Mouse (Mus musculus): ENCODE results near the gene Wdr81. TPM values are rescaled to one million over a fixed set of nuclear protein-coding genes. Genes with fewer than 3 reads are reported as not detected.

Wdr81 gene
- polyA plus RNA-seq, 1 experiment from 2014 or later = 3.7 TPM

- Histone ChIP-seq H3K9ac (ENCODE audit: low read length) (no peak overlapping the region), H3K9me3 (ENCODE audit: control insufficient read depth, low read length) (no peaks in the 10 kb centered on the region), H3K4me1 (ENCODE audit: control insufficient read depth in 2 of 2, insufficient read depth in 2 of 2, low read length in 2 of 2) (peaks cover 10% of the 10 kb centered on the region in 2 experiments), H3K27ac (replicated peaks in 1 of 2; ENCODE audit: control insufficient read depth in 1 of 2, insufficient read depth in 1 of 2, low read depth in 2 of 2, low read length in 2 of 2) (no peak overlapping the region), H3K4me3 (ENCODE audit: control insufficient read depth in 1 of 2, insufficient read depth in 1 of 2, low read depth in 1 of 2, low read length in 2 of 2) (no peak overlapping the region), H3K4me2 (ENCODE audit: low read length) (no peak overlapping the region), H3K36me3 (ENCODE audit: control insufficient read depth, insufficient read depth, low read length) (no peaks in the 10 kb centered on the region), H3K27me3 (ENCODE audit: control insufficient read depth, insufficient read depth, low read length) (no peaks in the 10 kb centered on the region)
- ATAC-seq (ENCODE audit: insufficient number of reproducible peaks, insufficient read depth, low FRiP score, low read depth) = no peak
- 64% methylated on average over 11 of the region's 11 CpGs for WGBS
Measured at GRCm38 (mm10) chr11:75472469-75473081, 18.1 kb upstream of the Wdr81 start.

GRCm38 (mm10) chr11:75470675-75471074 lies 16.2 kb upstream of the Wdr81 start:
- ATAC-seq (ENCODE audit: insufficient number of reproducible peaks, insufficient read depth, low FRiP score, low read depth) = no peak
- no peaks in the 10 kb centered on the region for H3K27me3 ChIP-seq (ENCODE audit: control insufficient read depth, insufficient read depth, low read length)
- peaks cover 9% of the 10 kb centered on the region for H3K36me3 ChIP-seq (ENCODE audit: control insufficient read depth, insufficient read depth, low read length)
- no peak overlapping the region for H3K4me3 ChIP-seq (ENCODE audit: control insufficient read depth in 1 of 2, insufficient read depth in 1 of 2, low read depth in 1 of 2, low read length in 2 of 2)
- no peak overlapping the region for H3K27ac ChIP-seq (replicated peaks in 1 of 2; ENCODE audit: control insufficient read depth in 1 of 2, insufficient read depth in 1 of 2, low read depth in 2 of 2, low read length in 2 of 2)
- whole genome bisulfite sequencing = 74% methylated on average over 3 of the region's 3 CpGs
- no peak overlapping the region for H3K4me2 ChIP-seq (ENCODE audit: low read length)
- H3K4me1 ChIP-seq (ENCODE audit: control insufficient read depth in 2 of 2, insufficient read depth in 2 of 2, low read length in 2 of 2) = peaks cover 12 to 14% of the 10 kb centered on the region in 2 experiments
- H3K9me3 ChIP-seq (ENCODE audit: control insufficient read depth, low read length) = no peaks in the 10 kb centered on the region
- no peak overlapping the region for H3K9ac ChIP-seq (ENCODE audit: low read length)

GRCm38 (mm10) chr11:75469261-75469660 lies 14.7 kb upstream of the Wdr81 start:
- Histone ChIP-seq H3K4me2 (ENCODE audit: low read length) (no peak overlapping the region), H3K27me3 (ENCODE audit: control insufficient read depth, insufficient read depth, low read length) (no peaks in the 10 kb centered on the region), H3K9me3 (ENCODE audit: control insufficient read depth, low read length) (no peaks in the 10 kb centered on the region), H3K4me3 (ENCODE audit: control insufficient read depth in 1 of 2, insufficient read depth in 1 of 2, low read depth in 1 of 2, low read length in 2 of 2) (no peak overlapping the region), H3K4me1 (ENCODE audit: control insufficient read depth in 2 of 2, insufficient read depth in 2 of 2, low read length in 2 of 2) (peaks cover 12 to 14% of the 10 kb centered on the region in 2 experiments), H3K36me3 (ENCODE audit: control insufficient read depth, insufficient read depth, low read length) (peaks cover 23% of the 10 kb centered on the region), H3K27ac (replicated peaks in 1 of 2; ENCODE audit: control insufficient read depth in 1 of 2, insufficient read depth in 1 of 2, low read depth in 2 of 2, low read length in 2 of 2) (no peak overlapping the region), H3K9ac (ENCODE audit: low read length) (no peak overlapping the region)
- 95% methylated on average over 4 of the region's 4 CpGs for WGBS
- ATAC-seq (ENCODE audit: insufficient number of reproducible peaks, insufficient read depth, low FRiP score, low read depth) = no peak

- peak overlapping the region; percentile 77 for H3K9ac ChIP-seq (ENCODE audit: low read length)
- peaks cover 14 to 19% of the 10 kb centered on the region in 2 experiments for H3K4me1 ChIP-seq (ENCODE audit: control insufficient read depth in 2 of 2, insufficient read depth in 2 of 2, low read length in 2 of 2)
- peaks cover 31% of the 10 kb centered on the region for H3K36me3 ChIP-seq (ENCODE audit: control insufficient read depth, insufficient read depth, low read length)
- H3K9me3 ChIP-seq (ENCODE audit: control insufficient read depth, low read length) = no peaks in the 10 kb centered on the region
- H3K4me3 ChIP-seq (ENCODE audit: control insufficient read depth in 1 of 2, insufficient read depth in 1 of 2, low read depth in 1 of 2, low read length in 2 of 2) = peak overlapping the region; percentile 50 to 52
- peak overlapping the region; percentile 87 for H3K4me2 ChIP-seq (ENCODE audit: low read length)
- H3K27ac ChIP-seq (replicated peaks in 1 of 2; ENCODE audit: control insufficient read depth in 1 of 2, insufficient read depth in 1 of 2, low read depth in 2 of 2, low read length in 2 of 2) = peak overlapping the region in 1 of 2 experiments; percentile 44; a peak in 1 of 4 replicates
- WGBS = 56% methylated on average over 7 of the region's 7 CpGs
- ATAC-seq (ENCODE audit: insufficient number of reproducible peaks, insufficient read depth, low FRiP score, low read depth) = no peak
- no peaks in the 10 kb centered on the region for H3K27me3 ChIP-seq (ENCODE audit: control insufficient read depth, insufficient read depth, low read length)
Measured at GRCm38 (mm10) chr11:75468410-75468809, 13.9 kb upstream of the Wdr81 start.

GRCm38 (mm10) chr11:75467512-75468215 lies 13.1 kb upstream of the Wdr81 start:
- peak overlapping the region in 1 of 2 experiments; percentile 44; a peak in 2 of 4 replicates for H3K27ac ChIP-seq (replicated peaks in 1 of 2; ENCODE audit: control insufficient read depth in 1 of 2, insufficient read depth in 1 of 2, low read depth in 2 of 2, low read length in 2 of 2)
- H3K4me2 ChIP-seq (ENCODE audit: low read length) = peak overlapping the region; percentile 87
- H3K4me3 ChIP-seq (ENCODE audit: control insufficient read depth in 1 of 2, insufficient read depth in 1 of 2, low read depth in 1 of 2, low read length in 2 of 2) = peak overlapping the region; percentile 50 to 52
- no peaks in the 10 kb centered on the region for H3K27me3 ChIP-seq (ENCODE audit: control insufficient read depth, insufficient read depth, low read length)
- H3K9ac ChIP-seq (ENCODE audit: low read length) = peak overlapping the region; percentile 77
- H3K4me1 ChIP-seq (ENCODE audit: control insufficient read depth in 2 of 2, insufficient read depth in 2 of 2, low read length in 2 of 2) = peaks cover 19 to 27% of the 10 kb centered on the region in 2 experiments
- ATAC-seq (ENCODE audit: insufficient number of reproducible peaks, insufficient read depth, low FRiP score, low read depth) = peak; percentile 70
- no peaks in the 10 kb centered on the region for H3K9me3 ChIP-seq (ENCODE audit: control insufficient read depth, low read length)
- peaks cover 31% of the 10 kb centered on the region for H3K36me3 ChIP-seq (ENCODE audit: control insufficient read depth, insufficient read depth, low read length)
- WGBS = 9% methylated on average over 19 of the region's 19 CpGs

GRCm38 (mm10) chr11:75466731-75467505 lies 12.4 kb upstream of the Wdr81 start:
- no peak for ATAC-seq (ENCODE audit: insufficient number of reproducible peaks, insufficient read depth, low FRiP score, low read depth)
- H3K9me3 ChIP-seq (ENCODE audit: control insufficient read depth, low read length) = no peaks in the 10 kb centered on the region
- no peak overlapping the region for H3K9ac ChIP-seq (ENCODE audit: low read length)
- peaks cover 31% of the 10 kb centered on the region for H3K36me3 ChIP-seq (ENCODE audit: control insufficient read depth, insufficient read depth, low read length)
- H3K4me2 ChIP-seq (ENCODE audit: low read length) = peak overlapping the region; percentile 87; the same call in 1 of the 2 replicates
- peaks cover 22 to 32% of the 10 kb centered on the region in 2 experiments for H3K4me1 ChIP-seq (ENCODE audit: control insufficient read depth in 2 of 2, insufficient read depth in 2 of 2, low read length in 2 of 2)
- H3K27ac ChIP-seq (replicated peaks in 1 of 2; ENCODE audit: control insufficient read depth in 1 of 2, insufficient read depth in 1 of 2, low read depth in 2 of 2, low read length in 2 of 2) = no peak overlapping the region
- WGBS = 96% methylated on average over 4 of the region's 4 CpGs
- H3K4me3 ChIP-seq (ENCODE audit: control insufficient read depth in 1 of 2, insufficient read depth in 1 of 2, low read depth in 1 of 2, low read length in 2 of 2) = no peak overlapping the region
- H3K27me3 ChIP-seq (ENCODE audit: control insufficient read depth, insufficient read depth, low read length) = no peaks in the 10 kb centered on the region

- Histone ChIP-seq H3K4me3 (ENCODE audit: control insufficient read depth in 1 of 2, insufficient read depth in 1 of 2, low read depth in 1 of 2, low read length in 2 of 2) (no peak overlapping the region), H3K9me3 (ENCODE audit: control insufficient read depth, low read length) (no peaks in the 10 kb centered on the region), H3K27me3 (ENCODE audit: control insufficient read depth, insufficient read depth, low read length) (no peaks in the 10 kb centered on the region), H3K4me1 (ENCODE audit: control insufficient read depth in 2 of 2, insufficient read depth in 2 of 2, low read length in 2 of 2) (peaks cover 23 to 34% of the 10 kb centered on the region in 2 experiments), H3K27ac (replicated peaks in 1 of 2; ENCODE audit: control insufficient read depth in 1 of 2, insufficient read depth in 1 of 2, low read depth in 2 of 2, low read length in 2 of 2) (no peak overlapping the region), H3K4me2 (ENCODE audit: low read length) (no peak overlapping the region), H3K9ac (ENCODE audit: low read length) (no peak overlapping the region), H3K36me3 (ENCODE audit: control insufficient read depth, insufficient read depth, low read length) (peaks cover 31% of the 10 kb centered on the region)
- WGBS = 85% methylated on average over 6 of the region's 6 CpGs
- no peak for ATAC-seq (ENCODE audit: insufficient number of reproducible peaks, insufficient read depth, low FRiP score, low read depth)
Measured at GRCm38 (mm10) chr11:75465051-75465450, 10.5 kb upstream of the Wdr81 start.

Measured in heart, embryonic 14.5 days (tissue).